Mouse (Mus musculus): ENCODE data around the gene Dusp23. TPM values are rescaled to one million over a fixed set of nuclear protein-coding genes. Genes with fewer than 3 reads are reported as not detected.

Gene Dusp23
- polyA plus RNA-seq, 2 experiments from 2014 or later, result 5.3 to 5.7 TPM

DNA sequence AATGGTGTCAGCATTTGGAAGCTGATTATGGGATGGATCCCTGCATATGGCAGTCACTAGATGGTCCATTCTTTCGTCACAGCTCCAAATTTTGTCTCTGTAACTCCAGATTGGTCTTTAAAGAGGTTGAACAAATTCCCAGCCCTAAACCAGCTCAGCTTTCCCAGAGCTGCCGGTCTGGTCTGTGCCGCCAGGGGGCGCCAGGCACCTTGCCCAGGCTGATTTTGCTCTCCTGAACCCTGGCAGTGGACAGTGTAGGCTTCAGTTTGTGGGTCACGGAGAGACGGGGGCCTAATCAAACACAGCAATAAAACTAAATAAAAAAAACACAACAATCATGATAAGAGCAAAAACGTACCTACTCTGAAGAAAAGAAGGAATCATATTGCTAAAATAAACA, 13.5 kb downstream of the Dusp23 start:
- peak; percentile 61 for ATAC-seq

DNA sequence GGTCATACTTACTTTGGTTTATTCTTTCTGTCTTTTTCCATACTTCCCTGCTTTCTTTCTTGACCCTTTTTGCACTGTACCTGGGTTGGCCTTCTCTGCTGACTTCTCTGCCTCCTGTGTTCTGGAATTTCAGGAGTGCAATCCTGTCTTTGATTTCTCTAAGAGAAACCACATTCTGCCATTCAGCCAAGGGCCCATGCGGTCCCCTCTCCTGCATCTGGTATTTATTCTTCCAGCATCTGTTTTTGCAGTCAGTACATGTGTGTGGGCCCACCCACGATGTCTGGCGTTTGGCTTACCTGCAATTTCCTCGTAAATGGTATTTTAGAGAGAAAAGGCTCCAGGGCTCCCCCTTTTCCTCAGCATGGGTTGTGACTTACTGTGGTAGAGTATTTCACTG, 14.6 kb downstream of the Dusp23 start:
- ATAC-seq, result no peak

DNA sequence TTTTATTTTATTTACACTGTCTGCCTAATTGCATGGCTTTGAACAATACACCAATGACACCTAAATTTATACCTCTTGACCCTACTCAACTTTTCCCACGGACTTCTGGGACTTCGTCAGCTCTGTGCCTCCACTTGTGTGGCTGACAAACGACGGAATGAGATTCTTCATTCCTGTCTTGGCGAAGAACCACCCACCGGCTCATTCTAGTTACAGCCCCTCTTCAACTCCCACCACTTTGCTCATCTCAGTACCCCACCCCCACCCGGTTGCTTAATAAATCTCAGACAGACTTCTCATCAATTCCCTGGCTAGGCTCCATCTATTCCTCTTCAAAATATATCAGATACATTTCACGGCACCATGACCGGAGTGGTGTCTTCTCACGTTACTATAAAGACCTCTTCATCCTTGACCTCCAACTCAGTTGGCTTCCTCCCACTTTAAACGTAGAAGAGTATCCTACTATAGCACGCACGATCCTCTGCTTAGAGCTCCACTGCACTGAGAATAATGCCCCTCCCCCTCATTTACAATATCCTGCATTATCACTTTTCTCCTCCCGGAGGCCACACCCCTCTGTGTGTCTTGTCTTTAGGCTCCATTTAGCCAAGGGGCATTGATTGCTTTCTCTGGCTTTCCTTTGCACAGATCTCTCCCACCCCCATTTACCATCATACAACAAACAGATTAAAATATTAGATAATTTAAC, 15.2 kb downstream of the Dusp23 start:
- ATAC-seq, result no peak

DNA sequence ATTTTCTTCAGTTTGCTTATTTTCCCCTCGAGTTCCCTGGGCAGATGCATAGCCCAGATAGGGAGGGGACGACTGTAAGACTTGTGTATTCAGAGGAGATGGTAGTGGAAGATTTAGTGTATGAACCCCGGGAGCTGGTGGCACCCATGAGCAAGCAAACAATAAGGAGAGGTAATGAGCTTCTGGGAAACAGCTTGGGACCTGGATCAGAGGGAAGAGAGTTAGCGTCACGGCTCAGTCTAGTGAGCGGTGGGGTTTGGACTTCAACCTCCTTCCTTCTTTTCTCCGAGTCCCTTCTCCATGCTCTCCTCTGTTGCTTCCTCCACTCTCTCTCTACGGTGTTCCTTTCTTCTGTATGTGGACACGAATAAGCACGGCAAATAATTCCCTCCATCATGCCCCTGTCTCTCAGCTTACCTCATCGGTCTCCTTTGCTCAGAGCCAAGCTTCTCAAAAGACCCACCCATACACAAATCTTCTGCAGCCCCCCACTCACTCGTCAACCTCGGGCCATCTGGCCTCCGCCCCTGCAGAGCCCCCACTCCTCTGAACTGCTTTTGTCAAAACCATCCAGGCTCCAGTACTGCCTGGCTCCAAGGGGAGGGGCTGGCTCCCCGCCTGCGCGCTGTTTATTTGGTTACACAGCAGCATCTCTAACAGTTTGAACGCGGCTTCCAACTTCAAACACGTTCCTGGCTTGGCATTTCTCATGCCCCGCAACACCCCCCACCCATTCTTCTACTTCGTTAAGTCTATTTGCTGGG, 16.0 kb downstream of the Dusp23 start:
- no peak for ATAC-seq

DNA sequence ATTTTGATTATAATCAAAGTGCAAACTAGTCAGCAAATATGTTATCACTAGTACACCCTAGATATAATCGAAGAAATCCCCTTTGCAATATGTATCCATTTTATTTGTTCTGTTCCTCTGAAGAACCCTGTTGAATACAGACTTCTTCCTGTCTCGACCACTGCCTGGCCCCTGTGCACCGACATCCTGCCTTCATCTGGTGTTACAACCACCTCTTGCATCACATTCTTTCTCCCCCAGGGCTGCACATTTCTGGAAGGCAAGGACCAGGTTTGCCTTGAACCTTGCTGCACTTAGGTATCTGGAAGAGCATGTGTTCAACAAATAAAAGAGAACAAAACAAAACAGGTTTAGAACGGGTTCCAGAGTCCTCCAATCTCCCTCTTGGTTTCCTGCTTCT, 17.4 kb downstream of the Dusp23 start:
- ATAC-seq, result no peak

DNA sequence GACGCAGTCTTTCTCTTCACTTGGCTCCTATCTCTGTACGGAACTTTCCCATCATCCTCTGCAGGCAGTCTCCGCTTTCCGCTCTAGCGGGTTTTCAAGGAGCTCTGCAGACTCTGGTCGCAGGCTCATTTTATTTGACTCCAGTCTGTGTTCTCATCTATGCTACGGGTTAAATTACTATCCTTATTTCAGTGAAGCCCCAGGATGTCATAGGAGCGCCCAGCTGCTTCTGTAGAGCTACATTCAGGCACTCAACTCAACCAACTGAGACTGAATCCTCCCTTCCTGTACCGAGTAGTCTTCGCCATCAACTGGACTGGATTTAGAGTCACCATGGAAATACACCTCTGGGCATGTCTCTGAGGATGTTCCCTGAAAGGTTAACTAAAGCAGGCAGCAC, 18.1 kb downstream of the Dusp23 start:
- ATAC-seq, result no peak

DNA sequence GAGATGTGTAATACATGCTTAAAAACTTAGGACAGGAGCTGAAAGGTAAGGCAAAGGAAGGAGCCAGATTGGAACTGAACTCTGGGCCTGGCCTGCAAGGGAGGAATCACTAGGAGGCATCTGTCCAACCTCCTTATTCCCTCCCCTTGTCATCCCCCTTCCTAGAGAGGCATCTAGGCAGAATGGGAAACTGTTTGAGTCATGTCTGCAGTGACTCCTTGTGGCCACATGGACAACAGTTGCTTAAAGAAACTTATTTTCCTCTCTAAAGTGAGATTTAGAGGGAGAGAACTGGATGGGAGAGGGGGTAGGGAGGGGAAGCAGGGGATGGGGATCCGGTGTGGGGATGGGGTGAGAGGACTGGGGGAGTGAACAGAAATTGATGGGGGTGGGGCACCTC, 20.0 kb downstream of the Dusp23 start:
- no peak for ATAC-seq

DNA sequence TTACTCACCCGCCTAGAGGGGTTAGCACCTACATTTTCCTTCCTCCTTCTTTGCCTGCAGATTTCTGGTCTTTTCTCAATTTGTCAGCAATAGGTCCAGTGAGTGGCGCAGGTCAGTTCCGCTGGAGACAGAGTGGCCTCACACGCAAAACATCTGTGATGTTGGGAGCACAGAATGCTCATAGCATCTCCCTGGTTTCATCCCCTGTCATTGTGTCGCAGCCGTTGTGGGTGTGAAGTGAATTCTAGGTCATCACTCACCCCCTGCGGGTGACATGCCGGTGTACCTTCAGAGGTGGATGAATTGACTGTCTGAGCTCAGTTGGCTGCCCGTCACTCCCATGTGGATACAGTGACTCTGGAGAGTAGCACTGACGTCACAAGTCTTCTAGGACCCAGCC, 21.5 kb downstream of the Dusp23 start:
- ATAC-seq, result no peak

DNA sequence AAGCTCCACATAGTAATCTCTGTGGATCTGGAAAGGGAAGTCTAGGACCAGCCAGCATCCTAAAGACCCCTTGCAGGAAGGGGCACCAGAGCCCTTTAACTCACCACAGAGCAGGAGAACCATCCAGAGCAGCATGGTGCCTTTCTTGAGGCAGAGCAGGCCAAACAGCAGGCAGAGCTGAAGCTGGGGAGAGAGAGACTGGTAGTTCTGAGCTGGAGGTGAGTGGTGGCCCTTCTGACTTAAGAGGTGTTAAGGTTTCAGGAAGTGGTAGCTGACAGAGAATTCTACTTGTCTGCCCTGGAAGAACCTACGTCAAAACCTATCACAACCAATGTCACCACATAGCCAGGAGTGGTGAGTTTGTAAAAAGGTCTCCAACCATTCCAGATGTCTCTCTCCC, 30.4 kb downstream of the Dusp23 start, which contains the start of gene Fcrl6:
Fcrl6 (minus strand) TSS at position 226 of the 400 bp plus-strand sequence.
- ATAC-seq, result no peak

DNA sequence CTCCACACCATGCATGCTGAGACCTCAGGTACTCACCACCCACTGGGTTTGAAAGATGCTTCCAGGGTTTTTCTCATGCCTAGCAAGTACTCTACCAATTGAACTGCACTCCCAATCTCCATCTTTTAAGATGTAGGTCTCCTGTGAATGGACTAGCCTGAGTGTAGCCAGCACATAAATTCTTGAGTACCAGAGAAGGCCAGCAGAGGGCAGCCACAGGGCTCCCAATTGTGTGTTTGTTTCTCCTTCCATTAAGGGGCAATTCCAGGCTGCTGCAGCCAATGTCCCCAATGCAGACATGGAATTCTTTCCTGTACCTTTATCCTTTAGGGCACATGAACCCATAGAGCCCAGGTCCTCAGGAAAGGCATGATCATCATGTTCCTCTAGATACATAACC, 38.3 kb downstream of the Dusp23 start:
- no peak for ATAC-seq

DNA sequence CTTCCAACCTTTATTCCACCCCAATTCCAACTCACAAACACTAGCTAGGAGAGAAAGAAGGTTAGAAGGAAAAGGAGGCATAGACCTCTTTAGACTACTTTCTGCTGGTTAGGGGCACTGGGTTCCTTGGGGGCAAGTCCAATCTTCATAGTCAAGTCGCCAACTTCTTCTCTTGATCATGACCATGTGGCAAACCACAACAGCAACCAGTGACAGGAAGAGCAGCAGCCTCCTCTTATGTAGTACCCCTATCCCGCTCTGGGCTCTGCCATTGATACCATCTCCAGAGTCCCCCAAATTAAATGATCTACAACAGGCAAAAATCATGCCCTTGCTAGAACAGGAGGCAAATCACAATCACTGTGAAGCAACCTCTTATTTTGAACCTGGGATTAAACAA, 38.8 kb downstream of the Dusp23 start:
- no peak for ATAC-seq

DNA sequence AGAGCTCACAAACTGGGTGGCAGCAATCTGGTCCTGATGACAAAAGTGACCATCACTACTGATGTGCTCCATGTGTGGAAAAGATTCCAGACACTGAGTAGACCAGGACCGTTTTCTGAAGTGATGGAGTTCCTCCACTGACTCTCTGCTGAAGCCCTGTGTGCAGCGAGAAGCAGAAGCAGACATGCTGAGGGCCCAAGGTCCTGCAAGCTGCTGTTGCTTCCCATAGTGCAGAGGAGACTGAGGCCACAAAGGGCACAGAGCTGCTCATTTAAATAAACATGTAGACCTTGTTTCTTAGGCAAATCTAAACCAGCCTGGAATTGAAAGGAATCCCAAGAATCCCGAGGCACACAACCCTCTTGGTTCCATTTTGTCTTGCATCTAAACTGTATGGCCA, 39.4 kb downstream of the Dusp23 start:
- ATAC-seq, result no peak

DNA sequence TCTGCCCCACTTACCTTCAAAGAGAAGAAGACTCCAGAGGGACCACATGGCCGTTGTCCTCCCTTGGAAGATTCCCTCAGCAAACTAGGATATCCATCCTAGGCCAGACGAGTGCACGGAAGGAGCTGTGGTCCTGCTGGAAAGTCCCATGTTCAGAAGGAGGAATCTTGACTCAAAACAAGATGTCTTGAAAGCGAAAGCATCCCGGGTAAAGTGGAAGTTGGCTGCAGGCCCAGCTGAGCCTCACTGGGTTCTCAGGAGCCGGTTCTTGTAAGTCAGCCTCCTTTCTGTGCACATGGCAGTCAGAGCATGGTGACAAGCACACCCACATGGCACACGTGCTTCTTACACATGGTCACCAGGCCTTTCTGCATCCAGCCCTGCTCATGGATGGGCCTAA, 42.4 kb downstream of the Dusp23 start, which contains the start of gene Slamf8:
Slamf8 (minus strand) TSS at position 184 of the 400 bp plus-strand sequence.
- ATAC-seq, result peak; percentile 36

DNA sequence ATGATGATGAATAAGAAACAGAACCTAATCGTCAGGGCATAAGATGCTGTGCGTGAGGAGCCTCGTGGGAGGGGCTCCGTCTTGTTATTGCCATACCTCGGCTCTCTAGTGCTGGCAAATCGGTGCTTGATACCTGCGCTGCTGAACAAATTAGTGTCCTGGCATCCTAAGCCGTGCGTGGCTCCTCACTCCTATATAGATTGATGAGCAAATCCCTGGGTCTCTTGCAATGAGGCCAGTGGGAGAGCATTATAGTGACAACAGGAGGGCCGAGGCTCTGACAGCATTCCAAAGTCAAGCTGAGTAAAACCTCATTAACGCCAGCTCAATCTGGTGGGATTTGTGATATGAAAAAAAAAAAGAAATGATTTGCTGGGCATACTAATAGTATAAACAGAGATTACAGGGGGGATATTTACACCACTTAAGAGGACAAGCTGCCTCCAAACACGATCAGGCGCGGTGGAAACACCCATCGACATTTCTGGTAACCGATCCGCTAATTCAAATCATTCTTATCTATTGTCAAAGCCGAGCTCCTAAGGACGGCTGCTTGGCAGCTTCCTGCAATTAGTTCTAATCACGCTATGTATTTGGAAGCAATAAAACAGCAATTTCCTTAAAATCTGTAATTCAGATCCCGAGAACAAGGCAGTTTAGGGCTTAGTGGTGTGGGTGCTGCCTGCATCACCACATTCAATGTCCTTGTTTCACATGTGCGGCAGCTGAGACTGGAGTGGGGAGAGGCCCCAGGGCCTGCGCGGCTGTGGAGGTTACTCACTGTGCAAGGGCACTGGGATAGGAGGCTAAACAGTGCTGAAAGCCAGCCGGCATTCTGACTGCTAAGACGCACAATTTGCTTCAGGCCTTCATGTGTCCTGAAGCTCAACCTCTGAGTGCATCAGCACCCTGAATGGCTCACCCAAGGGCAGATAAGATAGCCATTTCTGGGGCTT, 46.9 kb downstream of the Dusp23 start:
- no peak for ATAC-seq

DNA sequence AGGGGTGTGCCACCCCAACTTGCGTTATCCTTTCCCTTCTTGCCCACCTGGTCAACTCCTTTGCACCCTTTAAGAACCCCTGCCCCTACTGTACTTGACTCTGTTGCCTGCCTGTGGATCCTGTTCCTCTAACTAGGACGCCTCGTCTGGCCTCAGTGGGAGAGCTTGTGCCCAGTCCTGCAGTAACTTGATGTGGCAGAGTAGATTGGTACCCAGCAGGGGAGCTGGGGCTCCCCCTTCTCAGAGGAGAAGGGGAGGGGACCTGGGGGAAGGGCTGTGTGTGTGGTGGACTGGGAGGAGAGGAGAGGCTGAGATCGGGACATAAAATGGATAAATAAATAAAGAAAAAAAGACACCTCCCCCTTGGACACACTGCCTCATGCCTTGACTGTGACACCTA, 47.7 kb downstream of the Dusp23 start:
- ATAC-seq, result no peak

DNA sequence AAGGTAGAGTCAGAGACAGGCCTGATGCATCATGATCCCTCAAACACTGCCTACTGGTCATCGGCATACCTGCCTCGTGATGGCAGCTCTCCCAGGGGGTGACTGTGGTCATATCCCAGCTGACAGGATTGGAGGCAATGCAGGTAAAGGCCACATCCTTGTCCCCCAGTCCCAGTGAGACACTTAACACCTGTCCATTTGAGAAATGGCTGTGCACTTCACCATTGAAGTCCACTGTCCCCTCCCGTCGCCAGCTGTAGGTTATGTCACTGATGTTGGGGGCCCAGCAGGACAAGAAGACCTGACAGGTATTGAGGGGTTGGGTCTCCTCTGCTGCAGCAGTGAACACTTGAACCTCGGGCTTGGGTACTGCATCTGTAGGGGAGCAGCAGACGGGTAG, 48.5 kb downstream of the Dusp23 start:
- no peak for ATAC-seq

DNA sequence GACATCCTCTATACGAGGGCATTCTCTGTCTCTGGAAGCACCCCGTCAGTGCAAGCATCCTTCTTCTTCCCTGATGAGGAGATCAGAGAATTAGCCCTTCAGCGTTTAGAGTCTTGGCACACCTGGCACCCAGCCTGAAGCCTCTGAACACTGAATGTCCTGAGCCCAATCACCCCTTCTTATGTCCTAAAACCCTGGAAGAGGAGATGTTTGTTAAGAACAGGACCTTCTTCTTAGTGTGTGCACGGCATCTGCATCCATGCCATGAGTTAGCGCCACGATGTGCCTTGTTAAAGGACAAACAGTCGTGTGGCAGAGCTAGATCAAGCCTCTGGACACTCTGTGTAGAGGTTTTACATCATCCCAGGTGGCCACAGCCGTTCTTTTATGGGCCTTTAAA, 50.3 kb downstream of the Dusp23 start:
- ATAC-seq, result no peak

Other genes with a start within 250 kb of the Dusp23 start
- under 1 TPM in 1 of 2 experiments, not detected in 1; 0.25 TPM for gene Slamf9, start 157.6 kb downstream of the Dusp23 start, polyA plus RNA-seq (2017; shearing (Covaris generic))
- gene Igsf9, start 151.2 kb downstream of the Dusp23 start, polyA plus RNA-seq (2017; shearing (Covaris generic)), result not detected
- 100 to 1,000 TPM; 319 to 387 TPM for gene Tagln2, start 132.9 kb downstream of the Dusp23 start, polyA plus RNA-seq (2017; shearing (Covaris generic))
- gene Cfap45, start 112.2 kb downstream of the Dusp23 start, polyA plus RNA-seq (2017; shearing (Covaris generic)), result under 1 TPM; 0.09 to 0.75 TPM
- not detected for gene Vsig8, start 77.0 kb downstream of the Dusp23 start, polyA plus RNA-seq (2017; shearing (Covaris generic))
- gene Slamf8, start 42.4 kb downstream of the Dusp23 start, polyA plus RNA-seq (2017; shearing (Covaris generic)), result under 1 TPM in 1 of 2 experiments, not detected in 1; 0.29 TPM
- not detected for gene Fcrl6, start 30.4 kb downstream of the Dusp23 start, polyA plus RNA-seq (2017; shearing (Covaris generic))
- not detected for gene Crp, start 65.1 kb upstream of the Dusp23 start, polyA plus RNA-seq (2017; shearing (Covaris generic))